Mouse (Mus musculus) heart, postnatal 0 days (tissue): ENCODE results near the gene Fbxl13. TPM values are rescaled to one million over a fixed set of nuclear protein-coding genes. Genes with fewer than 3 reads are reported as not detected.
A peak's percentile ranks its signal among the peaks of the same experiment; 100 is the strongest.

Experiments used
- ATAC-seq: fragments of 200-750 bp; cut with Nextera tagmentation; 2 replicates; pipeline ENCODE4 v1.8.0; 2017; ENCODE audit warnings: low read depth, moderate number of reproducible peaks, moderate library complexity; ENCODE audit not compliant: insufficient read depth
- DNase-seq: peaks from one replicate; pipeline ENCODE4 v3.0.0-alpha.2; 2016; ENCODE audit warnings: low spot score
- H3K27ac ChIP-seq: fragments of 300-500 bp; sonication (generic); 2 replicates; pipeline ENCODE4 v1.5.1; 2014; ENCODE audit warnings: low read depth, mild to moderate bottlenecking
- H3K27me3 ChIP-seq: fragments of 300-500 bp; sonication (generic); 2 replicates; pipeline ENCODE4 v1.6.1; 2014; ENCODE audit warnings: low read length, mixed read lengths; ENCODE audit not compliant: control insufficient read depth, insufficient read depth
- H3K36me3 ChIP-seq: fragments of 300-500 bp; sonication (generic); replicated peaks from 2 replicates; pipeline ENCODE4 v1.6.1; 2014; ENCODE audit warnings: low read length, mixed read lengths; ENCODE audit not compliant: control insufficient read depth, insufficient read depth
- H3K4me1 ChIP-seq: fragments of 300-500 bp; sonication (generic); 2 replicates; pipeline ENCODE4 v1.6.1; 2014; ENCODE audit warnings: antibody characterized with exemption; ENCODE audit not compliant: control insufficient read depth, insufficient read depth
- H3K4me2 ChIP-seq: fragments of 300-500 bp; sonication (generic); 2 replicates; pipeline ENCODE4 v1.6.1; 2014; ENCODE audit warnings: low read depth, mild to moderate bottlenecking, low read length, moderate library complexity
- H3K4me3 ChIP-seq: fragments of 300-500 bp; sonication (generic); 2 replicates; pipeline ENCODE4 v1.5.1; 2014; ENCODE audit warnings: low read depth, low read length
- H3K9ac ChIP-seq: fragments of 300-500 bp; sonication (generic); replicated peaks from 2 replicates; pipeline ENCODE4 v1.6.1; 2014; ENCODE audit warnings: low read depth, low read length, mixed read lengths
- H3K9me3 ChIP-seq: fragments of 300-500 bp; sonication (generic); replicated peaks from 2 replicates; pipeline ENCODE4 v1.6.1; 2016; ENCODE audit warnings: low read length; ENCODE audit not compliant: control insufficient read depth
- CTCF ChIP-seq: IDR thresholded peaks from 2 replicates; pipeline ENCODE4 v1.5.1; 2016; ENCODE audit warnings: antibody characterized with exemption, control low read depth, low read depth
- EP300 ChIP-seq: IDR thresholded peaks from 2 replicates; pipeline ENCODE4 v1.6.1; 2016; ENCODE audit warnings: antibody characterized with exemption, low read depth
- WGBS: fragments of 180-500 bp; shearing (Covaris S2); extraction: QIAGEN DNeasy Blood & Tissue Kit; methylation state at CpG from one replicate; pipeline ENCODE4 v1.1.7; 2014; 5-methylcytosine and 5-hydroxymethylcytosine counted together
- polyA plus RNA-seq: library from polyadenylated mRNA; unstranded; fragments of >200 nt; fragmentation: Nextera tagmentation; extraction: Ambion mirVana; gene quantifications from 2 replicates; pipeline ENCODE4 v1.2.1, GENCODE M21; 2015
- total RNA-seq: library from RNA; depleted of rRNA; stranded (reverse); fragments of >200 nt; gene quantifications from 2 replicates; pipeline ENCODE4 v1.2.3, GENCODE M21; 2014; ENCODE audit warnings: low replicate concordance; rRNA removed

Fbxl13 gene
- total RNA-seq (not detected in 2 replicates), polyA plus RNA-seq (0.15 and 0.26 TPM in 2 replicates)

DNA sequence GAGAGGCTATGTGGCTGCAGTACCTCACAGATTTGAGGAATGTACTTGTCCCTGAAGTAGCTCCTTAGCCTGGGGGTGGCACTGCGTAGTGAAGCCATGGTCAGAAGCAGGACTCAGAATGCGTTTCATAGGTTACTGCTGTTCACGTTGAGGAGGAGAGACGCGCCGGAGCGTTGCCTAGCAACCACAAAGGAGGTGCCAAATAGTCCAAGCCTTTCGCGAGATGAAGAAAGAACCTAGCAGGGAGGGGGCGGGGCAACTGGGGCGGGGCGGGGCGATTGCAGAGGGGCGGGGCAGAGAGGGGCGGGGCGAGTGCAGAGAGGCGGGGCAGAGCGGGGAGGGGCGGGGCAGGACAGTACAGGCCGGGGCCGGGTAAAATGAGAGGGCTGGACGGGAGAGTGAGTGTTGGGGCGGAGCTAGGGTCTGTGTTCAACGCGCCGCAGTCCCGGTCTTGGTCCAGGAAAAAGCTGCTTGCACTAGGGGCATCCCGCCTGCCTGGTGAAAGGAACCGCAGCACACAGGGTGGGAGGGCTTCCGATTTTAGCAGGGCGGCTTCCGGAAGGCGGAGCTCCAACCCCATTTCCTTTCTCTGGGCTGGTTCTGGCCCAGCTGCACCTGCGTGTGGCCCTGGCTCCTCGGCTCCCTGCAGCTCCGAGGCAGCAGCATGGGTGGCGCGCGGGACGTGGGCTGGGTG, at the start of gene Fbxl13, which contains the start of gene Armc10:
Gene Fbxl13 (minus strand): TSS at position 196 of the 694 bp plus-strand sequence.
Gene Armc10 (plus strand): TSS at position 375 of the 694 bp plus-strand sequence.
- TF ChIP-seq EP300 (no peak), CTCF (no peak)
- ATAC-seq (peak; percentile 94), DNase-seq (peak; percentile 93)
- Histone ChIP-seq H3K27ac (peak within 1 kb of the TSS; percentile 72), H3K4me1 (peaks cover 13% of the 10 kb centered on the region), H3K4me2 (peak within 1 kb of the TSS; percentile 96), H3K27me3 (no peaks in the 10 kb centered on the region), H3K9ac (peak within 1 kb of the TSS; percentile 85), H3K36me3 (peaks cover 25% of the 10 kb centered on the region), H3K9me3 (no peaks in the 10 kb centered on the region), H3K4me3 (peak within 1 kb of the TSS; percentile 77)
- WGBS = under 1% methylated on average over 35 of the region's 40 CpGs

DNA sequence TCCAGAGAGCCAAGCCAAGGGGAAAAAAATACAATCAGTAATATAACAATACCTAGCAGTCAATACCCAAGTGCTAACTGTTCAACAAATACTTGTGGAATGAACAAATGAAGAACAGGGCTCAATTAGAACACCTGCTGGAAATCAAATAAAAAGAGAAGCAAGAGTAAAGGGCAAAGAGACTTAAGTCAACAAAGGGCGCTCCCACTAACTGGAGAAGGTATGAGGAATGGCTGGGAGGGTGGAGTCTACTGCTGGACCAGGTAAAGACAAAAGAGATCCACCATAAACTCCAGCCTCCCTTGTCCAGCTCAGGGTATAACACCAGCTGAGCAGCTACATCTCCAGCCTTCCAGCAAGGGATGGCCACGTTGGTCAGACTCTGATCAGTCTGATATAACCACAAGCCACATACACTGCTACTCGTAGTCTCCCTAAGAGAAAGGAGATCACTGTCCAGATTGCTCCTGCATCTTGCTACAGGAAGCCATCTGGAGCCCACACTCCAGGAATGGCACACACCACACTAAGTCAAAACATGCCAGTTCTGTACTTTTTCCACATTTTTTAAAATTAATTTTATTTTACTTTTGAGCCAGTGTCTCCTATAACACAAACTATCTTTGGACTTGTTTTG, 49.5 kb upstream of the Fbxl13 start:
- Histone ChIP-seq H3K4me2 (no peak overlapping the region), H3K36me3 (no peaks in the 10 kb centered on the region), H3K4me1 (peaks cover 13% of the 10 kb centered on the region), H3K4me3 (no peak overlapping the region), H3K9me3 (no peaks in the 10 kb centered on the region), H3K27me3 (no peaks in the 10 kb centered on the region), H3K27ac (no peak overlapping the region), H3K9ac (no peak overlapping the region)
- WGBS = 93% methylated on average over 3 of the region's 3 CpGs
- TF ChIP-seq EP300 = no peak
- no peak for TF ChIP-seq CTCF
- no peak for DNase-seq
- no peak for ATAC-seq

DNA sequence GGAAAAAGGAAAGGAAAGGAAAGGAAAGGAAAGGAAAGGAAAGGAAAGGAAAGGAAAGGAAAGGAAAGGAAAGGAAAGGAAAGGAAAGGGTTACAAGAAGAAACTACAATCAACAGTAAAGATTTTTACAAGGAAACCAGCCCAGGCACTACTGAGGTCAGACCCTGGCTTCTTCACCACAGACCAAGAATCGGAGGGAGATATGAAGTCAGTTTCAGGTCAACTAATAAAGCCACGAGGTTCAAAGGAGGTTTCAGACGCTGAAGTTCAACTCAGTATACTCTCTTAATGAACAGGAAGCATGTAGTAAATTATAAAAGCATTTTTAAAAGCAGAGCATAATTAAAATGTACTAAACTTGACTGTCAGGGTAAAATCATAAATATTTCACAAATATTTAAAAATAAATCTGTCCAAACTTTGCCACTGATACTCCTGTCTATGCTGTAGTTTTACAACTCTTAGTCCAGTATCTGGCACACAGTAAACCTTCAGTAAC, 48.0 kb upstream of the Fbxl13 start:
- TF ChIP-seq EP300 = no peak
- no peak for TF ChIP-seq CTCF
- no peak for ATAC-seq
- WGBS = 71% methylated on average over 3 of the region's 3 CpGs

DNA sequence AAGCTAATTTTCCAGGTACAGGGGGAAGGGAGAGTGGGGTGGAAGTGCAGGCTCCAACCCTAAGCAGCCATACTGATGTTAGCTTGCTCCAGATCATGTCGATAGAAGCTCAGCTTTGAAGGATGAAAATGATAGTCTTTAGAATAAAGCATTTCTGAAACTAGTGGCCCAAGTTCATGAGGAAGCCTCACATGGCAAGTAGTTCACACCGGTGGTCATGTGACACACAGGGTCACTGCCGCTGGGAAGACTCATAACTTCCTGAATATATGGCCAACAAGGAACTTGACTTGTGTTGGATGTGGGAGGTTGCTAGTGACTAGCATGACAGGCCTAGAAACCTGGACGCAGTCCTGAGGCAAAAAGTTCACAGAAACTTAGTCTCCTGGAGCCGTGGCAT, 46.8 kb upstream of the Fbxl13 start:
- no peak overlapping the region for H3K4me2 ChIP-seq
- DNase-seq (no peak), ATAC-seq (no peak)
- TF ChIP-seq EP300 (no peak), CTCF (no peak)
- peaks cover 13% of the 10 kb centered on the region for H3K4me1 ChIP-seq
- H3K27ac ChIP-seq = no peak overlapping the region
- H3K27me3 ChIP-seq = no peaks in the 10 kb centered on the region
- no peaks in the 10 kb centered on the region for H3K36me3 ChIP-seq
- H3K4me3 ChIP-seq = no peak overlapping the region
- H3K9me3 ChIP-seq = no peaks in the 10 kb centered on the region
- H3K9ac ChIP-seq = no peak overlapping the region
- 94% methylated on average over 5 of the region's 5 CpGs for WGBS

More for the DNA sequence above, 48.0 kb upstream of the Fbxl13 start:
- no peak for DNase-seq
- Histone ChIP-seq H3K4me2 (no peak overlapping the region), H3K27me3 (no peaks in the 10 kb centered on the region), H3K4me1 (peaks cover 13% of the 10 kb centered on the region), H3K4me3 (no peak overlapping the region), H3K9me3 (no peaks in the 10 kb centered on the region), H3K27ac (no peak overlapping the region), H3K36me3 (no peaks in the 10 kb centered on the region), H3K9ac (no peak overlapping the region)

DNA sequence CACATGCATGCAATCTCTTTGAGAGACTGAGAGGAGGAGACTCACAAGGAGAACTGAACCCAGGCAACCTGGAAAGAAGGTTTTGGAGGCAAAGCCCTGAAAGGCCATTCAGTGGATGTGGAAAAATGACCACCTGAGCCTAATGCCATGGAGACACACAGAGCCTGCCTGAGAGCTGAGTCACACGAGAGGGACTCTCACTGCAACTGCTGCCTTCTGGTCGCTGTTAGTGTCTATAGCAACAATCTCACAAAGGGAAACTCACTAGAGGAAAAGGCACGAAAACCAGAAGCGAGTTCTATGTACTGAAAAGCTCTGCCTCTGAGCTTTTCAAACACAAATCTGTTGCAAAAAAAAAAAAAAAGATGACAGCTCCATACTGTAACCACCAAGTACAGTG, 41.6 kb upstream of the Fbxl13 start:
- 19% methylated on average over 4 of the region's 4 CpGs for WGBS
- Histone ChIP-seq H3K4me2 (no peak overlapping the region), H3K4me3 (no peak overlapping the region), H3K4me1 (peaks cover 3% of the 10 kb centered on the region; the same call in 1 of the 2 replicates), H3K27ac (no peak overlapping the region), H3K36me3 (no peaks in the 10 kb centered on the region), H3K9ac (no peak overlapping the region), H3K9me3 (no peaks in the 10 kb centered on the region; the same call in 1 of the 2 replicates), H3K27me3 (no peaks in the 10 kb centered on the region)
- ATAC-seq = no peak
- DNase-seq = no peak
- no peak for TF ChIP-seq CTCF
- no peak for TF ChIP-seq EP300
